Mouse (Mus musculus) hindbrain, embryonic 13.5 days (tissue): ENCODE measurements around the gene Prss35. TPM values are rescaled to one million over a fixed set of nuclear protein-coding genes. Genes with fewer than 3 reads are reported as not detected.
A peak's percentile ranks its signal among the peaks of the same experiment; 100 is the strongest.

ENCODE experiments used
- ATAC-seq: fragments of 200-750 bp; cut with Nextera tagmentation; 2 replicates; pipeline ENCODE4 v1.8.0; 2017; ENCODE audit warnings: moderate TSS enrichment; ENCODE audit not compliant: low FRiP score
- H3K27ac ChIP-seq: fragments of 300-500 bp; sonication (generic); 2 replicates; pipeline ENCODE4 v1.5.1; 2015; ENCODE audit warnings: inconsistent platforms, mild to moderate bottlenecking, moderate library complexity
- H3K27me3 ChIP-seq: fragments of 300-500 bp; sonication (generic); 2 replicates; pipeline ENCODE4 v1.6.1; 2015; ENCODE audit warnings: mild to moderate bottlenecking, inconsistent platforms
- H3K36me3 ChIP-seq: fragments of 300-500 bp; sonication (generic); 2 replicates; pipeline ENCODE4 v1.6.1; 2015; ENCODE audit warnings: mild to moderate bottlenecking, inconsistent platforms
- H3K4me1 ChIP-seq: fragments of 300-500 bp; sonication (generic); replicated peaks from 2 replicates; pipeline ENCODE4 v1.6.1; 2015; ENCODE audit warnings: inconsistent platforms
- H3K4me2 ChIP-seq: fragments of 300-500 bp; sonication (generic); 2 replicates; pipeline ENCODE4 v1.6.1; 2015; ENCODE audit warnings: inconsistent platforms, mild to moderate bottlenecking, moderate library complexity
- H3K4me3 ChIP-seq: fragments of 300-500 bp; sonication (generic); 2 replicates; pipeline ENCODE4 v1.5.1; 2015; ENCODE audit warnings: mild to moderate bottlenecking, inconsistent platforms
- H3K9ac ChIP-seq: fragments of 300-500 bp; sonication (generic); 2 replicates; pipeline ENCODE4 v1.6.1; 2015; ENCODE audit warnings: mild to moderate bottlenecking, inconsistent platforms
- H3K9me3 ChIP-seq: fragments of 300-500 bp; sonication (generic); 2 replicates; pipeline ENCODE4 v1.6.1; 2016; ENCODE audit warnings: inconsistent platforms
- WGBS: fragments of 180-500 bp; shearing (Covaris S2); methylation state at CpG from one replicate; pipeline ENCODE4 v1.1.7; 2015; 5-methylcytosine and 5-hydroxymethylcytosine counted together
- polyA plus RNA-seq: library from polyadenylated mRNA; unstranded; fragments of >200 nt; fragmentation: Nextera tagmentation; extraction: Ambion mirVana; gene quantifications from 2 replicates; pipeline ENCODE4 v1.2.1, GENCODE M21; 2015

Gene Prss35
- polyA plus RNA-seq, 1 experiment from 2014 or later = 4.3 TPM

- H3K4me3 ChIP-seq = no peak overlapping the region
- H3K27ac ChIP-seq = no peak overlapping the region
- H3K36me3 ChIP-seq = no peaks in the 10 kb centered on the region
- H3K4me2 ChIP-seq = no peak overlapping the region
- H3K4me1 ChIP-seq = no peaks in the 10 kb centered on the region
- H3K9ac ChIP-seq = no peak overlapping the region
- no peaks in the 10 kb centered on the region for H3K27me3 ChIP-seq
- no peaks in the 10 kb centered on the region for H3K9me3 ChIP-seq
- 66% methylated on average over 2 of the region's 2 CpGs for WGBS
- ATAC-seq = no peak
Observed at GRCm38 (mm10) chr9:86716540-86716939, 26.9 kb upstream of the Prss35 start.

- no peaks in the 10 kb centered on the region for H3K27me3 ChIP-seq
- H3K27ac ChIP-seq = no peak overlapping the region
- no peak overlapping the region for H3K9ac ChIP-seq
- no peak overlapping the region for H3K4me2 ChIP-seq
- H3K4me1 ChIP-seq = no peaks in the 10 kb centered on the region
- 75% methylated on average over 5 of the region's 5 CpGs for WGBS
- ATAC-seq = no peak
- no peaks in the 10 kb centered on the region for H3K9me3 ChIP-seq
- H3K36me3 ChIP-seq = no peaks in the 10 kb centered on the region
- no peak overlapping the region for H3K4me3 ChIP-seq
Observed at GRCm38 (mm10) chr9:86717119-86717518, 26.3 kb upstream of the Prss35 start.

- Histone ChIP-seq H3K36me3 (no peaks in the 10 kb centered on the region), H3K27ac (no peak overlapping the region), H3K9ac (no peak overlapping the region), H3K27me3 (no peaks in the 10 kb centered on the region), H3K9me3 (no peaks in the 10 kb centered on the region), H3K4me1 (no peaks in the 10 kb centered on the region), H3K4me2 (no peak overlapping the region), H3K4me3 (no peak overlapping the region)
- ATAC-seq = no peak
- WGBS = 92% methylated on average over 5 of the region's 5 CpGs
Observed at GRCm38 (mm10) chr9:86720227-86720626, 23.2 kb upstream of the Prss35 start.

- Histone ChIP-seq H3K27ac (no peak overlapping the region), H3K4me2 (no peak overlapping the region), H3K9me3 (no peaks in the 10 kb centered on the region), H3K9ac (no peak overlapping the region), H3K4me3 (no peak overlapping the region), H3K27me3 (no peaks in the 10 kb centered on the region), H3K36me3 (no peaks in the 10 kb centered on the region), H3K4me1 (peaks cover 3% of the 10 kb centered on the region)
- ATAC-seq = no peak
- 78% methylated on average over 2 of the region's 2 CpGs for WGBS
Observed at GRCm38 (mm10) chr9:86720794-86721193, 22.7 kb upstream of the Prss35 start.

GRCm38 (mm10) chr9:86725066-86725465 lies 18.4 kb upstream of the Prss35 start:
- Histone ChIP-seq H3K4me1 (peaks cover 9% of the 10 kb centered on the region), H3K4me3 (no peak overlapping the region), H3K27ac (peak overlapping the region; percentile 64), H3K4me2 (no peak overlapping the region), H3K9me3 (no peaks in the 10 kb centered on the region), H3K36me3 (no peaks in the 10 kb centered on the region), H3K9ac (no peak overlapping the region), H3K27me3 (no peaks in the 10 kb centered on the region)
- no peak for ATAC-seq
- WGBS = 94% methylated on average over 4 of the region's 4 CpGs

GRCm38 (mm10) chr9:86725604-86726380 lies 17.7 kb upstream of the Prss35 start:
- no peaks in the 10 kb centered on the region for H3K27me3 ChIP-seq
- peak; percentile 79 for ATAC-seq
- H3K36me3 ChIP-seq = no peaks in the 10 kb centered on the region
- no peak overlapping the region for H3K9ac ChIP-seq
- peak overlapping the region; percentile 6; the same call in 1 of the 2 replicates for H3K4me2 ChIP-seq
- no peaks in the 10 kb centered on the region for H3K9me3 ChIP-seq
- peaks cover 9% of the 10 kb centered on the region for H3K4me1 ChIP-seq
- no peak overlapping the region for H3K4me3 ChIP-seq
- 56% methylated on average over 7 of the region's 7 CpGs for WGBS
- H3K27ac ChIP-seq = peak overlapping the region; percentile 64

GRCm38 (mm10) chr9:86726381-86726720 lies 17.1 kb upstream of the Prss35 start:
- no peak overlapping the region for H3K9ac ChIP-seq
- peaks cover 9% of the 10 kb centered on the region for H3K4me1 ChIP-seq
- H3K4me2 ChIP-seq = no peak overlapping the region; the same call in 1 of the 2 replicates
- H3K36me3 ChIP-seq = no peaks in the 10 kb centered on the region
- peak overlapping the region; percentile 64; the same call in 1 of the 2 replicates for H3K27ac ChIP-seq
- no peak for ATAC-seq
- H3K27me3 ChIP-seq = no peaks in the 10 kb centered on the region
- H3K4me3 ChIP-seq = no peak overlapping the region
- WGBS = 77% methylated on average over 5 of the region's 5 CpGs
- H3K9me3 ChIP-seq = no peaks in the 10 kb centered on the region

- Histone ChIP-seq H3K27ac (no peak overlapping the region), H3K4me2 (no peak overlapping the region), H3K27me3 (no peaks in the 10 kb centered on the region), H3K9ac (no peak overlapping the region), H3K4me3 (no peak overlapping the region), H3K36me3 (no peaks in the 10 kb centered on the region), H3K9me3 (no peaks in the 10 kb centered on the region), H3K4me1 (peaks cover 9% of the 10 kb centered on the region)
- WGBS = 93% methylated on average over 10 of the region's 10 CpGs
- ATAC-seq = no peak
Observed at GRCm38 (mm10) chr9:86728214-86728814, 15.1 kb upstream of the Prss35 start.

- H3K9me3 ChIP-seq = no peaks in the 10 kb centered on the region
- no peaks in the 10 kb centered on the region for H3K36me3 ChIP-seq
- no peak overlapping the region for H3K4me2 ChIP-seq
- H3K4me3 ChIP-seq = no peak overlapping the region
- peaks cover 9% of the 10 kb centered on the region for H3K4me1 ChIP-seq
- H3K27me3 ChIP-seq = no peaks in the 10 kb centered on the region
- WGBS = 87% methylated on average over 1 of the region's 1 CpGs
- no peak for ATAC-seq
- no peak overlapping the region for H3K9ac ChIP-seq
- H3K27ac ChIP-seq = no peak overlapping the region
Observed at GRCm38 (mm10) chr9:86729084-86729483, 14.4 kb upstream of the Prss35 start.

- Histone ChIP-seq H3K27me3 (no peaks in the 10 kb centered on the region), H3K27ac (no peak overlapping the region), H3K36me3 (no peaks in the 10 kb centered on the region), H3K9me3 (no peaks in the 10 kb centered on the region), H3K4me2 (no peak overlapping the region), H3K9ac (no peak overlapping the region), H3K4me3 (no peak overlapping the region), H3K4me1 (peaks cover 9% of the 10 kb centered on the region)
- 93% methylated on average over 3 of the region's 3 CpGs for WGBS
- ATAC-seq = no peak
Observed at GRCm38 (mm10) chr9:86729811-86730210, 13.6 kb upstream of the Prss35 start.

GRCm38 (mm10) chr9:86734357-86734756 lies 9.1 kb upstream of the Prss35 start:
- H3K36me3 ChIP-seq = no peaks in the 10 kb centered on the region
- H3K4me3 ChIP-seq = no peak overlapping the region
- H3K4me1 ChIP-seq = no peaks in the 10 kb centered on the region
- H3K9ac ChIP-seq = no peak overlapping the region
- no peak overlapping the region for H3K27ac ChIP-seq
- H3K4me2 ChIP-seq = no peak overlapping the region
- no peaks in the 10 kb centered on the region for H3K27me3 ChIP-seq
- no peak for ATAC-seq
- H3K9me3 ChIP-seq = no peaks in the 10 kb centered on the region

GRCm38 (mm10) chr9:86734795-86735194 lies 8.7 kb upstream of the Prss35 start:
- Histone ChIP-seq H3K4me2 (no peak overlapping the region), H3K27me3 (no peaks in the 10 kb centered on the region), H3K9me3 (no peaks in the 10 kb centered on the region), H3K4me1 (no peaks in the 10 kb centered on the region), H3K9ac (no peak overlapping the region), H3K27ac (no peak overlapping the region), H3K36me3 (no peaks in the 10 kb centered on the region), H3K4me3 (no peak overlapping the region)
- 76% methylated on average over 9 of the region's 9 CpGs for WGBS
- ATAC-seq = no peak

GRCm38 (mm10) chr9:86736991-86737390 lies 6.5 kb upstream of the Prss35 start:
- Histone ChIP-seq H3K9ac (no peak overlapping the region), H3K36me3 (no peaks in the 10 kb centered on the region), H3K4me3 (no peak overlapping the region), H3K4me2 (no peak overlapping the region), H3K27ac (no peak overlapping the region), H3K4me1 (no peaks in the 10 kb centered on the region), H3K9me3 (no peaks in the 10 kb centered on the region), H3K27me3 (no peaks in the 10 kb centered on the region)
- no peak for ATAC-seq
- WGBS = 95% methylated on average over 4 of the region's 4 CpGs
